Mouse (Mus musculus) E14TG2a.4 (cell line): ENCODE results near the gene H2-T3.

Experiments
- CTCF ChIP-seq: conservative IDR thresholded peaks from 2 replicates; pipeline ENCODE4 v1.5.1; 2014; ENCODE audit warnings: low read length
- POU5F1 ChIP-seq: IDR thresholded peaks from 2 replicates; pipeline ENCODE4 v1.6.1; 2014; ENCODE audit warnings: low read length, borderline replicate concordance

DNA sequence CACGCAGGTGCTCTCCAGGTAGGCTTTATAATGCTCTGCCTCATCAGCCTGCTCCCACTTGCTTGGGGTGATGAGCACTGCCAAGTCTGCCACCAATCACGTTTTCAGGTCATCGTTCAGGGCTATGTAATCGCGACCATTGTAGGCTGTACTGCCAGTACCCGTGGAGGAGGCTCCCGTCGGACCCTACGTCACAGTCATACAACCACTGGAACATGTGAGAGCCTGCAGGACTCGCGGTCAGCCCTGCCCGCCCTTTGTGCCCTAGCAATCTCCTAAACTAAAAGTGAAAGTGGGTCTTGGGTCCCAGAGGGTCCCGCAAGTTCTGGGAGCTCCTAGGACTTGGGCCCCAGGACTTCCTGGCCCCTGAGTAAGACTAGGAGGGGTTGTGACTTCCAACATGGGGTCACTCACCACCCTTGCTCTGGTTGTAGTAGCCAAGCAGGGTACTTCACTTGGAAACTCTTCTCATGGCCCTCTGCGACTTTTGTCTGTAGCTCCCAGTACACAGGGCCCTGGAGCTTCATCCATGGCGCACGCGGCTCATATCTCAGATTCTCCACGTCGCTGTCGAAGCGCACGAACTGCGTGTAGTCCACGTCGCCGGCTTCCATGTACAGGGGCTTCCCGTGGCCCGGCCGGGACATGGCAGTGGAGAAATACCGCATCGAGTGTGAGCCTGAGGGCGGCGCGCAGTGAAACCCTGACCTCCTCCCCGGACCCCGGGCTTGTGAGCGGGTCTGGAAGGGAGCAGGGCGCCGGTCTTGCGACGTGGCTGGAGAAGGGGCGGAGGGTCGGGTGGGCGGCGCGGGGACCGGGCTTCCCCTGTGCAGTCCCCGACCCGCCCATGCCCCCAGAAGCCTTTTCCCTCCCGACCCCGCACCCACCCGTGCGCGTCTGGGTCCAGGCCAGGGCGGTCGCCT, 28.7 kb downstream of the H2-T3 start:
- TF ChIP-seq CTCF = no peak
- TF ChIP-seq POU5F1 = no peak
